Mouse (Mus musculus): ENCODE data around the gene Rtca. TPM values are rescaled to one million over a fixed set of nuclear protein-coding genes. Genes with fewer than 3 reads are reported as not detected.
A peak's percentile ranks its signal among the peaks of the same experiment; 100 is the strongest.

The Rtca gene
- 88.2 and 90.0 TPM in 2 replicates for polyA plus RNA-seq (2012; rRNA removed)

DNA sequence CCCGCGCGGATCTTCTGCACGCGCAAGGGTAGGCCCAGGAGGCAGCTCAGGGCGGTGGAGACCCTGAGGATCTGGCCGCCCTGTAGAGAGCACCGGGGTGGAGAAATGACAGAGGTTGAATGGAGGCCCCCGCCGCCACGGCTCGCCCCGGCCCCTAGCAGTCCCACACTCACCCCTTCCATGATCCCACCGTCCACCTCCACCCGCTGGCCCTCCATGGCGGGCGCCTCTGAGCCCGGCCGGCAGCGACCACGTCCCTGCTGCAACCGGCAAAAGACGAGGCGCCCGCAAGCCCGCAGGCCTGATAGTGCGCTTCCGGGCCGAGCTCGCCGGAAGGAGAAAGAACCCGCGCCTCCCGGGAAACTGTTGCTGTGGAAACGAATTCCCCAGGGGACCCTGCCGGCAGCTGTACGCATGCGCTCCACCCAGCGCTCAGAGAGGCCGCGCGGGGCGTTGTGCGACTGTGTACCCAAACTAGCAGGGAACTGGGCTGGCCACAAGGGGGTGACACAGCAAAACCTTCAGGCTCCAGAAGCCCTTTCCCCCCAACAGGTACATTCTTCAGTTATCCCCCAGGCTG lies at the start of gene Rtca:
TSS of gene Rtca (minus strand) at position 437 of the 580 bp plus-strand sequence.
- DNase-seq (ENCODE audit: low read depth): peak; percentile 98
- peak; percentile 90 for TF ChIP-seq CTCF (IDR thresholded peaks at IDR 0.05; ENCODE audit: borderline replicate concordance, extremely low read depth, insufficient read depth, insufficient read length)
- TF ChIP-seq POLR2A (IDR thresholded peaks at IDR 0.05; ENCODE audit: borderline replicate concordance, extremely low read depth, insufficient read depth, insufficient read length, poor library complexity, severe bottlenecking): peak; percentile 63

- no peak for DNase-seq (ENCODE audit: low read depth)
- TF ChIP-seq CTCF (IDR thresholded peaks at IDR 0.05; ENCODE audit: borderline replicate concordance, extremely low read depth, insufficient read depth, insufficient read length) (no peak), POLR2A (IDR thresholded peaks at IDR 0.05; ENCODE audit: borderline replicate concordance, extremely low read depth, insufficient read depth, insufficient read length, poor library complexity, severe bottlenecking) (no peak)
Measured at GRCm38 (mm10) chr3:116551362-116551761, 43.4 kb upstream of the Rtca start.

- no peak for DNase-seq (ENCODE audit: low read depth)
- TF ChIP-seq CTCF (IDR thresholded peaks at IDR 0.05; ENCODE audit: borderline replicate concordance, extremely low read depth, insufficient read depth, insufficient read length) (no peak), POLR2A (IDR thresholded peaks at IDR 0.05; ENCODE audit: borderline replicate concordance, extremely low read depth, insufficient read depth, insufficient read length, poor library complexity, severe bottlenecking) (no peak)
Measured at GRCm38 (mm10) chr3:116547430-116547829, 39.4 kb upstream of the Rtca start.

DNA sequence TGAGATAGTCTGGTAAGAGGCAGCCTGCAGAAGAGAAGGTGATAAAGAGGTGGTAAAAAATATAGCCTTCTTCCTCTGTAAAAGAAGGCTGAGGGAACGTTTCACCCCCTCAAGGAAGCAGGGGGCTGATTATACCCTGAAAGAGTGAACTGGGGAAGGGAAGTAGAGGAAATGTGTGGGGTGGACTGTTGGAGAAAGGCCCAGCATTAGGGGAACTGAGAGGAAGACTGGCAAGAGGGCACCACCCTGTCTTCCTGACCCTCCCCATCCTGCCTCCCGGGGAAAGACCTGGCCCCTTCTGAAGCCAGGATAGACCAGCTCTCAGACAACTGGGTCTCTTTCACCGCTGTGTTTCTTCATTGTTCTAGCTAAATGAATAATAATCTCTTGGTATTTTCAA lies 34.5 kb upstream of the Rtca start:
- TF ChIP-seq POLR2A (IDR thresholded peaks at IDR 0.05; ENCODE audit: borderline replicate concordance, extremely low read depth, insufficient read depth, insufficient read length, poor library complexity, severe bottlenecking): no peak
- no peak for TF ChIP-seq CTCF (IDR thresholded peaks at IDR 0.05; ENCODE audit: borderline replicate concordance, extremely low read depth, insufficient read depth, insufficient read length)
- DNase-seq (ENCODE audit: low read depth): no peak

GRCm38 (mm10) chr3:116542070-116542469 lies 34.1 kb upstream of the Rtca start:
- TF ChIP-seq CTCF (IDR thresholded peaks at IDR 0.05; ENCODE audit: borderline replicate concordance, extremely low read depth, insufficient read depth, insufficient read length) (no peak), POLR2A (IDR thresholded peaks at IDR 0.05; ENCODE audit: borderline replicate concordance, extremely low read depth, insufficient read depth, insufficient read length, poor library complexity, severe bottlenecking) (no peak)
- no peak for DNase-seq (ENCODE audit: low read depth)

DNA sequence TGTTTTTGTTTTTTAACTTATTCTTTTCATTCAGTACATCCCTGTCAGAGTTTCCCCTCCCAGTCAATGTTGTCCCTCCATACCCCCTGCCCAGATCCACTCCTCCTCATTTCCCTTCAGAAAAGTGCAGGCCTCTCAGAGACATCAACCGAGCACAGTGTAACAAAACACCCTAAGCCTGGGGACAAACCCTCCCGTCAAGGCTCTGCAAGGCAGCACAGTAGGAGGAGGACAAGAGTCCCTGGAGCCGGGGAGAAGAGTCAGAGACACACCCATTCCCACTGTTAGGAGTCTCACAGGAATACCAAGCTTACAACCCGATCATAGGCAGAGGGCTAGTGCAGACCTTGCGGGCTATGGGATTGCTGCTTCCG lies 29.2 kb upstream of the Rtca start:
- TF ChIP-seq CTCF (IDR thresholded peaks at IDR 0.05; ENCODE audit: borderline replicate concordance, extremely low read depth, insufficient read depth, insufficient read length) (no peak), POLR2A (IDR thresholded peaks at IDR 0.05; ENCODE audit: borderline replicate concordance, extremely low read depth, insufficient read depth, insufficient read length, poor library complexity, severe bottlenecking) (no peak)
- DNase-seq (ENCODE audit: low read depth): no peak

DNA sequence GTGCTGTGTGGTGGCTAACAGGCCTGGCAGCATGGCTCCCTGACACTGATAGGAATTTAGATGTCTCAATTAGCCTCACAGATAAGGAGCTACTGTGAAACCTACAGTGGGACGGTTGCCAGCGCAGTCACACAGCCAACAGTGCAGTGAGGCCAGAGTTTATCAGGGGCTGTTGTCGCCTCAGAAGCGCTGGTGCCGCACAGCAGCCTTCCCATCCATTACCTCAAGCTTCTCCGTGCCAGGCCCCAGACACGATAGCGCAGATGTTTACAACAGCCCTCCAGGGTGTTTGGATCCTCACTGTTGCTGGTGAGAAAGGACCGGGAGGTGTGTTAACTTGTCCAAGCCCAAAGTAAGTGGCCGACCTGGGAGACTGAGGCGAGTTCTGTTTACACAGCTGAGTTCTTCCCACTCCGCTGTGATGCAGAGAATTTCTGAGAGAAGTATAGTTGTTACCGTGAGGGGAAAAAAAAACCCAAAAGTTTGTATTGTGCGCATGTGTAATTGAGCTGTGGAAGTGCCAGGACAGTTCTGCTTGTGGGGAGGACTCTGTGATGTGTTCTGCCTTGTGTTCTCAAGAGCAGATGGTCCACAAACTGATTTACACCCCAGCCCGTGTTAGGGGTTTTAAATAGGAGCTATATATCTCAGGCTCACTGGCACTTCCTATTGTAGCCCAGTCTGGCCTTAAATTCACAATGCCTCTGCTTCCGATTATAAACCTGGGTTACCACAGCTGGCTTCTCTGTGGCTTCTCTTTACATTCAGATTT lies 28.6 kb upstream of the Rtca start:
- no peak for TF ChIP-seq POLR2A (IDR thresholded peaks at IDR 0.05; ENCODE audit: borderline replicate concordance, extremely low read depth, insufficient read depth, insufficient read length, poor library complexity, severe bottlenecking)
- no peak for TF ChIP-seq CTCF (IDR thresholded peaks at IDR 0.05; ENCODE audit: borderline replicate concordance, extremely low read depth, insufficient read depth, insufficient read length)
- DNase-seq (ENCODE audit: low read depth): peak; percentile 11

- DNase-seq (ENCODE audit: low read depth): peak; percentile 27
- TF ChIP-seq POLR2A (IDR thresholded peaks at IDR 0.05; ENCODE audit: borderline replicate concordance, extremely low read depth, insufficient read depth, insufficient read length, poor library complexity, severe bottlenecking): no peak
Measured at GRCm38 (mm10) chr3:116530826-116531225, 22.8 kb upstream of the Rtca start.

- TF ChIP-seq POLR2A (IDR thresholded peaks at IDR 0.05; ENCODE audit: borderline replicate concordance, extremely low read depth, insufficient read depth, insufficient read length, poor library complexity, severe bottlenecking) (no peak), CTCF (IDR thresholded peaks at IDR 0.05; ENCODE audit: borderline replicate concordance, extremely low read depth, insufficient read depth, insufficient read length) (no peak)
- DNase-seq (ENCODE audit: low read depth): no peak
Measured at GRCm38 (mm10) chr3:116529741-116530140, 21.7 kb upstream of the Rtca start.

- no peak for TF ChIP-seq POLR2A (IDR thresholded peaks at IDR 0.05; ENCODE audit: borderline replicate concordance, extremely low read depth, insufficient read depth, insufficient read length, poor library complexity, severe bottlenecking)
- no peak for TF ChIP-seq CTCF (IDR thresholded peaks at IDR 0.05; ENCODE audit: borderline replicate concordance, extremely low read depth, insufficient read depth, insufficient read length)
- no peak for DNase-seq (ENCODE audit: low read depth)
Measured at GRCm38 (mm10) chr3:116520141-116520761, 12.2 kb upstream of the Rtca start.

- TF ChIP-seq CTCF (IDR thresholded peaks at IDR 0.05; ENCODE audit: borderline replicate concordance, extremely low read depth, insufficient read depth, insufficient read length): no peak
- no peak for TF ChIP-seq POLR2A (IDR thresholded peaks at IDR 0.05; ENCODE audit: borderline replicate concordance, extremely low read depth, insufficient read depth, insufficient read length, poor library complexity, severe bottlenecking)
- DNase-seq (ENCODE audit: low read depth): peak; percentile 96
Measured at GRCm38 (mm10) chr3:116512904-116513716, 5.1 kb upstream of the Rtca start, which contains the start of gene Dbt. Dbt (plus strand) TSS chr3:116513070.
